Mouse (Mus musculus) spleen, adult 2 months (tissue): ENCODE measurements around the gene Tbkbp1. TPM values are rescaled to one million over a fixed set of nuclear protein-coding genes. Genes with fewer than 3 reads are reported as not detected.

Experiments used
- DNase-seq, 2 experiments: peaks; one replicate each; pipeline versions ENCODE4 v3.0.0 to v3.0.0-alpha.2; 2012 to 2021; ENCODE audit warnings: low spot score in 2 of 2, low read depth in 1 of 2
- H3K27ac ChIP-seq: fragments of 200-500 bp; 2 replicates; pipeline ENCODE4 v1.5.1; 2012; ENCODE audit warnings: low read length, inconsistent platforms; ENCODE audit not compliant: insufficient read depth
- H3K27me3 ChIP-seq: fragments of 200-500 bp; 2 replicates; pipeline ENCODE4 v1.6.1; 2012; ENCODE audit warnings: mild to moderate bottlenecking, moderate library complexity, low read length, inconsistent platforms; ENCODE audit not compliant: control insufficient read depth, insufficient read depth
- H3K36me3 ChIP-seq: fragments of 200-500 bp; 2 replicates; pipeline ENCODE4 v1.6.1; 2012; ENCODE audit warnings: mild to moderate bottlenecking, low read length, inconsistent platforms; ENCODE audit not compliant: control insufficient read depth, insufficient read depth
- H3K4me1 ChIP-seq: fragments of 200-500 bp; 2 replicates; pipeline ENCODE4 v1.6.1; 2011; ENCODE audit warnings: inconsistent platforms; ENCODE audit not compliant: control insufficient read depth, insufficient read depth, insufficient read length
- H3K4me3 ChIP-seq: fragments of 200-500 bp; 2 replicates; pipeline ENCODE4 v1.5.1; 2011; ENCODE audit warnings: mild to moderate bottlenecking, inconsistent platforms; ENCODE audit not compliant: insufficient read depth, insufficient read length; ENCODE audit errors: extremely low read depth
- CTCF ChIP-seq: fragments of 200-500 bp; IDR thresholded peaks from 2 replicates; pipeline ENCODE4 v1.5.1; 2011; ENCODE audit warnings: mild to moderate bottlenecking, inconsistent platforms; ENCODE audit not compliant: insufficient read depth, insufficient read length, insufficient replicate concordance; ENCODE audit errors: extremely low read depth
- POLR2A ChIP-seq: fragments of 200-500 bp; IDR thresholded peaks from 2 replicates; pipeline ENCODE4 v1.6.1; 2011; ENCODE audit warnings: low read depth, low read length, inconsistent platforms
- WGBS: fragments of 180-500 bp; shearing (Covaris S2); methylation state at CpG from one replicate; pipeline ENCODE4 v1.1.7; 2018; 5-methylcytosine and 5-hydroxymethylcytosine counted together
- polyA plus RNA-seq: library from polyadenylated mRNA; depleted of rRNA; stranded (reverse); fragments of >200 nt; gene quantifications from 2 replicates; pipeline ENCODE4 v1.2.3, GENCODE M21; 2012

The Tbkbp1 gene
- polyA plus RNA-seq, 1 experiment: 16.3 TPM

- DNase-seq: no peak
- Histone ChIP-seq H3K27me3 (no peaks in the 10 kb centered on the region), H3K27ac (no peak overlapping the region), H3K4me3 (no peak overlapping the region), H3K4me1 (no peaks in the 10 kb centered on the region), H3K36me3 (peaks cover 47% of the 10 kb centered on the region)
- WGBS: 82% methylated on average over 6 of the region's 6 CpGs
- TF ChIP-seq CTCF (no peak), POLR2A (no peak)
Observed at GRCm38 (mm10) chr11:97160341-97160740, 9.0 kb upstream of the Tbkbp1 start.

DNA sequence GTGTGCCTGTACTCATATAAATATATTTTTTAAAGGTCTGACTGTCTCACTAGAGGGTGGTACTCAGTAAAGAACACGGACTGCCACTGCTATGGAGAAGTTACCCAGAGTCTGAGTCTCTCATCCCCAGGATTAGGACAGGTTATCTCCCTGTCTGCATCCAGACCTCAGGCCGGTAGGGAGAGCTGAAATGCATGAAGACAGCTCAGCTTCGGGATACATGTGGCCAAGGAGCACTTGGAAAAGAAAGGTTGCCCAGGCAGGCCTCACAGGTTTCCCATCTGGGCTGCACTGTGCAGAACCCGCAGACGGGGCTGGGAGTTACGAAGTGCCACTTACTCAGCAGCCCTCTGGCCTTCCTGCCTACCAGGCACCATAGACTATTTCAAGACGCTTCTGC is 5.7 kb upstream of the Tbkbp1 start:
- Histone ChIP-seq H3K36me3 (peaks cover 19% of the 10 kb centered on the region), H3K27me3 (0 out of 2 replicates have a peak, but pooled peaks cover 2% of the 10 kb centered on the region), H3K27ac (no peak overlapping the region), H3K4me3 (no peak overlapping the region), H3K4me1 (no peaks in the 10 kb centered on the region)
- TF ChIP-seq CTCF: no peak
- 52% methylated on average over 7 of the region's 7 CpGs for WGBS
- no peak for DNase-seq

DNA sequence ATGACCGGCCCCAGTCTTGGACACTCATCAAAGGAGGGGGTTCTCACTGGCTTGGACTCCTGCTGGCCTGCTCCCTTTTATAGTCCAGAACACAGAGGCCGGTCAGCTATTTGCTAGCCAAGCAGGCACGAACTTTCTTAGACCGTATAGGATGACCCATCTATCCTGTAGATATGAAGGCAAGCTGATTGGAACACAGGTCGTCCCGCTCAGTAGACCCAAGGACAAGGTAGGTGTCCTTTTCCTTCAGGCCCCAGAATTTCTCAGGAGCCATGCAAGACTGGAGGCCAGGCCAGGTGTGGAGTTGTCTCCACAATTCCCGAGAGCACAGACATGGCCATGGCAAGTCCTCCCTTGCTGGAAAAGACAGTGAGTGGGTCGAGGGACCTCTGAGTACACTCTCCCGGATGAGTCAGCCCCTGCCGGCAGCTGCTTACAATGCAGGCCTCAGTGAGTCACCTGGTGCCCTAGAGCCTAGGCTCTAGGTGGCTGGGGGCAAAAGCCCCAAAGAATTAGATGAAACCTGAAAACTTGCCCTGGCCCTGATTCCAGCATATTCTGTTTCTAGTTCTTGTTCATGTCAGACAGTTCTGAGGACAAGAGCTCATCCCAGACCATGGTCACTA is 1.5 kb upstream of the Tbkbp1 start:
- TF ChIP-seq POLR2A: no peak
- TF ChIP-seq CTCF: no peak
- DNase-seq: no peak
- peaks cover 5% of the 10 kb centered on the region; the same call in 1 of the 2 replicates for H3K4me1 ChIP-seq
- H3K4me3 ChIP-seq: no peak overlapping the region
- 61% methylated on average over 10 of the region's 10 CpGs for WGBS
- no peaks in the 10 kb centered on the region for H3K36me3 ChIP-seq
- H3K27me3 ChIP-seq: peaks cover 15% of the 10 kb centered on the region
- no peak overlapping the region for H3K27ac ChIP-seq

DNA sequence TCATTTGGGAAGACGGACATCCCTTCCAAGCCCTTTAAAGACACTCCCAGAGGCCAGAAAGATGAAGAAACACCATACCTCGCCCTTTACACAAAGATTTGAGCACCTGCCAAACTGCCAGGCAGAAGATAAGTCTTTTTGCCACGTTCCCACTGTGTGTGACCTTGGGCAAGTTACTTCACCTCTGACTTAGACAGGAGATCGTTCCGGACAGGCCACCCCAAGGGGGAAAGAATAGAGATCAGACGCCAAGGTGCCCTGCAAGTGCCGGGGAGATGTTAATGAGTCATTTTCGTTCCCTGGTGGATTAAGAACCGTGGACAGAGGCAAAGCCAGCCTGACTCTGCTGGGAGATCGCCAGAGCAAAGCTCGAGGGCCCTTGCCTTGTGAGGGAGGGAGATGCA is 730 bp upstream of the Tbkbp1 start:
- 23% methylated on average over 11 of the region's 11 CpGs for WGBS
- DNase-seq: no peak
- Histone ChIP-seq H3K36me3 (no peaks in the 10 kb centered on the region), H3K4me1 (peaks cover 5% of the 10 kb centered on the region; the same call in 1 of the 2 replicates), H3K27me3 (peaks cover 15% of the 10 kb centered on the region), H3K4me3 (no peak overlapping the region), H3K27ac (no peak overlapping the region)
- TF ChIP-seq POLR2A (no peak), CTCF (no peak)

DNA sequence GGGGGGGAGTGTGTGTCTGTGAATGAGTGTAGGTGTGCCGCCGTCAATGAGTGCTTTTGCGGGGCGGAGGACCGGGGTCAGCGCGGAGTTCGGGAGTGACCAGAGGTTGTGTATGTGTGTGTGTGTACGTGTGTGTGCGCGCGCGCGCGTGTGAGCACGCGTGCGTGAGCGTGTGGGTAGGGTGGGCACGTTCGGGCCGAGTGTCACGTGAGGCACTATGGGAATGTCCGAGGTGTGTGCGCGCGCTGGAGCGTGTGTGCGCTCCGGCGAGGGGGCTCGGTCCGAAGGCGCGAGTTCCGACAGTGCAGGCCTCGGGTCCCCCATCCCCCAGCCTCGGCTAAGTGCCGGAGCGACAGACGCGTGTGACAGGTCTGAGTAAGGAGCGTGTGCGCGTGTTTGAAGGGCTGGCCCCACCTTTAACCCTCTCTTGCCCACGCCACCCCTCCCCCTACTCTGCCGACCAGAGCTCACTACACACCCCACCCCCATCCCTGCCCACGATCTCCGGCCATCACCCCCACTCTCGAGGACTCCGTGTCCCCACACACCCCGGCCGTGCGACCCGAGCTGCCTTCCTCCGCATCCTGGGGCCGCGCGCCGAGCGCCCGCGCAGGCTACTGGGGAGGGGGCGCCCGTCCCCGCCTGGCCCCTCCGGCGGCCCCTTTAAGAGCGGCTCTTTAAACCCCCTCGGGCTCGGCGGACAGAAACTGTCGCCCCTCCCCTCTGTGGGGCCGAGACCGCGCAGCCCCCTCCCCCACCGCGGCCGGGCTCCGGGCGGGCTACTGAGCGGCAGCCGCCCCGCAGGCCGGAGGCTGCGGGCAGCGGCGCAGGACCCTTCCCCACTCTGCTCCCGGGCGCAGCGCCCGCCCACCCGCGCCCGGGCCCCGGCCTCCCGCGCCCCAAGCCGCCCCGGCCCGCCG is 624 bp downstream of the Tbkbp1 start:
- Histone ChIP-seq H3K4me3 (peak overlapping the region; percentile 53), H3K27me3 (peaks cover 15% of the 10 kb centered on the region), H3K4me1 (peaks cover 14% of the 10 kb centered on the region), H3K36me3 (no peaks in the 10 kb centered on the region), H3K27ac (peak overlapping the region; percentile 61)
- TF ChIP-seq POLR2A (no peak), CTCF (no peak)
- no peak for DNase-seq
- 1% methylated on average over 78 of the region's 102 CpGs for WGBS

DNA sequence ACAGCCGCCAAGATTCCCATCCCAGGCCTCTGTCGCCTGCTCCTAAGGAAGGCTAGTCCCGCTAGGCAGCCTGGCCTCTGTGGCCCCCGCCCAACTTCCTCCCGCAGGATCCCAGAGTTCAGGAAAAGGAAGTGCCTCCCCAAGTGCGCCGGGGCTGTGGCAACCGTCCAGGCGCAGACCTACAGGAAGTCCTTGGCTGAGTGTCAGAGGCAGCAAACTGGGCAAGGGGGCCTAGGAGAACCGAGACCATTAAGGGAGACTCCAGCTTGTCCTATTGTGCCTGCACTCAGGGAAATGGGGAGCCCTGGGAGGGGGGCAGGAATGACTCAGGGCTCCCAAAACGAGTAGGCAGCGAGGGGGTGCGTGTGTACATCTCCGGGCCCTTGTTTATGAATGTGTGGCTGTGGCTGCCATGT is 1.3 kb downstream of the Tbkbp1 start:
- no peak for DNase-seq
- Histone ChIP-seq H3K4me1 (peaks cover 14% of the 10 kb centered on the region), H3K36me3 (no peaks in the 10 kb centered on the region), H3K27me3 (peaks cover 15% of the 10 kb centered on the region), H3K27ac (peak overlapping the region; percentile 69), H3K4me3 (peak overlapping the region; percentile 53; the same call in 1 of the 2 replicates)
- TF ChIP-seq POLR2A: no peak; the same call in 1 of the 2 replicates
- WGBS: 8% methylated on average over 14 of the region's 14 CpGs

- DNase-seq: no peak
- Histone ChIP-seq H3K27me3 (peaks cover 15% of the 10 kb centered on the region), H3K27ac (0 out of 2 replicates have a peak overlapping the region, but pooled peaks have one; percentile 69), H3K36me3 (no peaks in the 10 kb centered on the region), H3K4me3 (no peak overlapping the region), H3K4me1 (peaks cover 17% of the 10 kb centered on the region)
- TF ChIP-seq POLR2A (no peak), CTCF (no peak)
- WGBS: 90% methylated on average over 9 of the region's 9 CpGs
Observed at GRCm38 (mm10) chr11:97149026-97149425, 2.3 kb downstream of the Tbkbp1 start.
